Mouse (Mus musculus): Measurements from ENCODE around the gene Dbil5. TPM values are rescaled to one million over a fixed set of nuclear protein-coding genes. Genes with fewer than 3 reads are reported as not detected.
A peak's percentile ranks its signal among the peaks of the same experiment; 100 is the strongest.
"Not testable (repeated sequence)": the region's sequence is repeated elsewhere in the genome, so short reads cannot be mapped to it uniquely, and the experiment has no call there.

The Dbil5 gene
- not detected for total RNA-seq (2021)
- long read RNA-seq, experiment 1, result 0 reads
- long read RNA-seq, experiment 2, result 0 reads

DNA sequence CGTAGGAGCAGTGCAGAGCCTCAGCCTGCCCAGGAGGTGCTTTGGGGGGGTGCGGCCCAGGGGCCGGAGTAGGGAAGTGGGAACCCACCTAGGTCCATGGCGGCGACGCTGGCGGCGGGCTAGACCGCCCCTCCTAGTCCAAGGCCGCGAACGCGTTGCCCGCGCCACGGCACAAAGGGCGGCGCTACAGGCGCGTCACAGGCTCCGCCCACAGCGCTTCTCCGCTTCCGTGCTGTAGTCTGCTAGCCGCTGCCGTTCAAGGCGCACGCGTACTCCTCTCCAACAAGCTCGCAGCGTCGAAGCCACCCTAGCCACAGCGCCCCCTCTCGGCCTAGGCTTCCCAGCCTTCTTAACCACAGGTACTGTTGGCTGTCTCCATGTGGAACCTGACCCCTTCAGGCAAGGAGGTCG, at the start of gene Dbil5, which contains the start of gene Gemin4:
Gene Dbil5, plus strand, starts transcription at position 219 of the 411 bp plus-strand sequence.
Gene Gemin4, minus strand, starts transcription at position 275 of the 411 bp plus-strand sequence.
- DNase-seq, result peak; percentile 97 to 98
- intact Hi-C loops (cut with DNase I), result no loop called here

- DNase-seq, result no peak
- intact Hi-C loops (cut with DNase I), result no loop called here
These were observed 48.4 kb upstream of the Dbil5 start for GRCm38 (mm10) chr11:76168976-76169375.

DNA sequence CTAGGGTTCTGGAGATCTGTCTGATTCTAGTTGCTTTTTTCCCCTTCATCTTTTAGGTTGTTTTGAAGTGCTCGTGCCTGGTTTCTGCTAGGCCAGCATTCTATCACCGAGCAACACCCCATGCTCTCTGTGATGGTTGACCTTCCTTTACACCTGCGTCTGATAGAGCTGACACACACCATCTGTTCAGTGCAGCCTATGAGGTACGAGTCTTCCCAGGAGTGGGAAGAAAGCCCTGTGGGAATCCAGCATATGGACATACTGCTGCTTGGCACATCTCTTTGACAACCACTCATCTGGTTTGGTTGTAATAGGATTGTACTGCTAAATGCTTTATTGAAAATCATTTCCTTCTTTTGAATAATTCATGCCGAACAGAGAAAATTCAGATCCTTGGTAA, 47.2 kb upstream of the Dbil5 start:
- intact Hi-C loops (cut with DNase I), result no loop called here
- no peak for DNase-seq

GRCm38 (mm10) chr11:76178726-76179494, 38.5 kb upstream of the Dbil5 start:
- DNase-seq, result peak; percentile 17 to 25
- intact Hi-C loops (cut with DNase I), result no loop called here

GRCm38 (mm10) chr11:76179495-76180145, 37.8 kb upstream of the Dbil5 start, which contains the start of the genes Vps53 and Fam57a:
Gene Vps53, minus strand, starts transcription at chr11:76179647.
Gene Fam57a, plus strand, starts transcription at chr11:76179671.
- intact Hi-C loops (cut with DNase I), result no loop called here

DNA sequence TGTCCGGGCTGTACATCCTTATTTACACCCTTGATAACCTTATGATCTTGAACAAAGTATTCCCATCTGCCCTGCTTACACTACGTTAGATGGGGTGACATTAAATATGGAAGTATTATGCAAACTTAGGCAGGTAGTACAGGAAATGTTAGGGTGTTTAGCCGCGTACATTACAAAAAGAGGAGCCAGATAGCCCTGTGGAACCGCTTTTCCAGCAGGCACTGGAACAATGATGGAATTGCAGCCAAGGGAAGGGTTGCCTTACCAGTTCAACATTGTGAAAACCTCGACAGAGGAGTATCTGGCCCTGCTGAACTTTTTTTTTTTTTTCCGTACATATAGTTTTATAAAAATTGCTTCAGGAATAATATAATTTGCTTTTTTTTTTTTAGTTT, 37.3 kb upstream of the Dbil5 start:
- intact Hi-C loops (cut with DNase I), result no loop called here
- no peak for DNase-seq

More at GRCm38 (mm10) chr11:76179495-76180145, 37.8 kb upstream of the Dbil5 start, which contains the start of the genes Vps53 and Fam57a:
- DNase-seq, result peak; percentile 83 to 90

- no peak for DNase-seq
- intact Hi-C loops (cut with DNase I), result no loop called here
These were observed 33.7 kb upstream of the Dbil5 start for GRCm38 (mm10) chr11:76183745-76184144.

GRCm38 (mm10) chr11:76186908-76187307, 30.5 kb upstream of the Dbil5 start:
- intact Hi-C loops (cut with DNase I), result loop anchor here (5.0 kb wide), 1 partner anchor 220 kb away; the partner anchor contains the start of gene Timm22
- DNase-seq, result no peak

DNA sequence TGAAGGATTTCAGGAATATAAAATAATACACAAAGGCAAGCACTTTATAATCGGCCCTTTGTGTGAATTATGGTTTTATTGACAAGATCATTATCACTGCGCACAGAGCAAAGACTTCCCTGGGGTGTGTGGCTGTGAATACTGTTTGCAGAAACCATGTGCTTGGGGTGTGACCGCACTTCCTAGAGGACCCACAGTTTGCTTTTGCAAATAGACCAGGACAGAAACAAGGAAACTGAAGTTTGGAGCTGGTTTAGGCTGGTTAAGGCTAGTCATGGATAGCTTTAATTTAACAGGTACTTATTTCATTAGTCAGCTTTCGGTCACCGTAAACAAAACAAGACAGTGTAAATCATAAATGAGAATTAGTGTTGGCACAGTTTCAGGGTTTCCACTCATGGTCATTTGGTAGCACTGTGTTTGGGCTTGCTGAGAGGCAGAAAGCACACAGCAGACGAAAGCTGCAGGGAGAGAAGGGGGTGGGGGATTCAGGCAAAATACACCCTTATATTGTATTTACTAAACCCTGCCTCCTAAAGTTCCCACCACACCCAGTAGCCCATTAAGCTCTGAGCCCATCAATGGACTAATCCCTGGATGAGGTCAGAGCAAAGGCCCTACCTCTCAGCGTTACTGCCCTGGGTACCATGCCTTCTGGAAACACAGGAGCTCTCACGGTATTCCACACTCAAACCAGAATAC, 21.0 kb upstream of the Dbil5 start:
- intact Hi-C loops (cut with DNase I), result no loop called here
- DNase-seq, result no peak

- no peak for DNase-seq
These were observed 20.4 kb upstream of the Dbil5 start for GRCm38 (mm10) chr11:76196977-76197469.

GRCm38 (mm10) chr11:76201761-76202674, 15.4 kb upstream of the Dbil5 start:
- intact Hi-C loops (cut with DNase I), result no loop called here
- DNase-seq, result peak; percentile 90 to 95

More at GRCm38 (mm10) chr11:76196977-76197469, 20.4 kb upstream of the Dbil5 start:
- intact Hi-C loops (cut with DNase I), result no loop called here

DNA sequence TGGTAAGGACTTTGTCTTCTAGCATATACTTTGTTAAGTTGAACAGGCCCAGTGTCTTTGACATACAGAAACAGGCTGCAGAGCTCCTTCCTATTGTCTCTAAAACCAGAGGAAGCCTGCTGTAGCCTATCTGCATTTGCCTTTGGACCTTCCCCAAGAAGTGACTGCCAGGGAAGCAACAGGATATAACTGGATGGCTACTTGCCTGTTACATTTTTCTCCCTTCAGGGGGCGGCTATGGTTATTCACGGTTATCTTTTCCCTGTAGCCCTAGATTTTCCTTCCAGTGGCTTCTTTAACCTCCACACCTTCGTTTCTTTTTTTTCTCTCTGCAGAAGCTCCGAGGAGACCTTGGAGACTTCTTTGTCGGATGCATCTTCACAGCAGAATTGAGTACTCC, 10.6 kb upstream of the Dbil5 start:
- no peak for DNase-seq

DNA sequence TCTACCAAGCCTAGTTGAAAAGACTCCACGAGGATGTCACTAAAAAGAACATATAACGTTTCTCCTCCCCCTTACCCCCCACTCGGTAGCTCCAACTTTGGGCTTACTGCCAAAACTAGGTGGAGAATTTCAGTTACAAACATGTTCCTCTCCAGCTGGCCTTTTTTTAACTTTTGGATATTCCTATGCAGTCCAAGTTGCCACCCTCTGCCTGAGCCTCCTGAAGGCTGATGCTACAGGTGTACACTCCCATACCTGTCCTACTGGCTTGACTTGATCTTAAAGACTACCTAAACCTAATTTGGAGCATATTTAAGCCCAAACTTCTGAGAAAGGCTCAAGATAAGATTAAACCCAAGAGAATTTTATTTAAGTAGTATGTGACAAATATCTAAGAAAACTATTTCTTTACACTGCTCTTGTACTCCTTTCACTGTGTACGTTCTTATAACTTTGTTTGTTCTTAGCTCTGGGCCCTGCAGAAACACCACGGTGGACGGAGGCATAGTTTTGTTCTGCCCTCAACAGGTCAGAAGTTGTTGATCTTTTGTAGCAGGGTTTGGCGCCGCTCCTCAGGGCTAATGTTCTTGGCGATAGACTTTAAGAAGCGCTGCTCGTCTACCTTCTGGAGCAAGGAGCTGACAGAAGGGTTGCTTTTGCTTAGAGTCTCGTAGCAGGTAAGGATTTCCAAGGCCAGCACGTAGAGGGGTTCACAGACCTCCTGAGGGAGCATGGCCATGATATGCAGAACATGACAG, 7.0 kb upstream of the Dbil5 start:
- DNase-seq, result no peak

More for the DNA sequence above, 10.6 kb upstream of the Dbil5 start:
- intact Hi-C loops (cut with DNase I), result no loop called here

GRCm38 (mm10) chr11:76211595-76211994, 5.8 kb upstream of the Dbil5 start:
- intact Hi-C loops (cut with DNase I); DNase-seq: not testable (repeated sequence)

More for the DNA sequence above, 7.0 kb upstream of the Dbil5 start:
- intact Hi-C loops (cut with DNase I), result no loop called here

GRCm38 (mm10) chr11:76213841-76214240, 3.6 kb upstream of the Dbil5 start:
- intact Hi-C loops (cut with DNase I), result no loop called here
- no peak for DNase-seq

DNA sequence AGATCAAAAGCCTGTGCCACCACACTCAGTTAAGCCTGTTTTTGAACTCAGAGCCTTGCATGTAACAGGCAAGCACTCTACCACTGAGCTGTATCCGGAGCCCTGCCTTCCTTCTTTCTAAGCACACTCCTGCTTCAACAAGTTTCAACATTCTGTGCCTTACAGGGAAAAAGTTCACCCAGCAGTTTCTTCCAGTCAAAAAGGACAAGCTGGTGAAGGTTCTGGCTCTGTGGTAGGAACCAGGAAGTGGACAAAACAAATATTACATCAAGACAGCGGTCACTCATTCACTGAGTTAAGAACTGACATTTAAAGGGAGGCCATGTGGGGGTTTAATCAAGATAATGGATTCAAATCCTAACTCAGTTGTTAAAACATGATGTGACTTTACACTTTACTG, 2.4 kb upstream of the Dbil5 start:
- intact Hi-C loops (cut with DNase I), result no loop called here
- no peak for DNase-seq

DNA sequence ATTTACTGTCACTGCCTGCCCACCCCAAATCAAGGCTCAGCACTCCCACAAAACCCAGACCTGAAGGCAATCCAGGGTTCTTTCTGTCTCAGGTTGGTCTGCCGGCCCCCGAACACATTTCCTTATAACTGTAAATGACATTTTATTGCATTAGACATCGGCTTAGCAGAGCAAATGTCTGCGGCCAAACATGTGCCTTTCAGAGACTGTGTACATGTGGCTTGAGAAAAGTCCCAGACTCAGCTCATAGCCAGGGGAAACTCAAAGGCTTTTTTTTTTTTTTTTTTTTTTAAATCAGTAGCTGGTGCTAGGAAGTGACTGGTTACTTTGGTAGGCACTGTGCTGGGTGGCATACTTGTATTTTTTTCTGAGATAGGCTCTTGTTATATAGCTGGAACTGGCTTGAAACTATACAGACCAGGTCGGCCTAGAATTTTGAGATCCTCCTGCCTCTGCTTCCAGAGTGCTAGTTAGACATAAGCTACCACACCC, 1.3 kb upstream of the Dbil5 start:
- intact Hi-C loops (cut with DNase I), result no loop called here

DNA sequence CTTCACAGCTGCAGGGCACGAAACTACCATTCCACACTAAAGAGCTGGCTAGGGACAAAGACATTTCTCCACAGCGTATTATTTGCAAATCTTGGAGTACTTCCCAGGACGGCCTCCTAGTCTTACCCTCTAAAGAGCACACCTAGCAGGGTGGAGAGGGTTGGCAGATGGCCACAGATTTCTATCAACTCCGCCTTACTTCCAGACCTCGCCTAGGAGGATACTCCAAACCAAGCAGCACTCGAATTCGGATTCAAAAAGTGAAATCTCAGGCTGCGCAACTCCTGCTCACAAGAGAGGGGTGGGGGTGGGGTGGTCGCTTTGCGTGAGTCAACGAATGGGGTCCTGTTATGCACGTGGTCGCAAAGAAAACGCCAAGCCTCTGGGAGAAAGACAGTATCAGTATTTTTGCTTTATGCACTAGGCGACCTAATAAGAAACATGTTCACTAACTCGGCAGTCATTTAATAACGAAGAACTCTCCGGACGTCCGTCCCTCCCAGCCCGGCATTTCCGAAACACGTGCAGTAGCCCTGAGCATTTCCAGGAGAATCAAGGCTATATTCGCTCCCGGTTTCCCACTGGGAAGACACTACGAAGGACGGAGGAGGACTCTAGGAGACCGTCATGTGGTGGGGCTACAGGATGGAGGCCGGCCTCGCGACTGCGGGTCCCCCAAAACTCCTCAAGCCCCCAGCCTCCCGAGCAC, 573 bp upstream of the Dbil5 start:
- peak; percentile 27 to 40 for DNase-seq
- intact Hi-C loops (cut with DNase I), result no loop called here

More for the DNA sequence above, 1.3 kb upstream of the Dbil5 start:
- no peak for DNase-seq

Measured in heart, postnatal 14 days (tissue).